Mouse (Mus musculus): ENCODE measurements around the gene Metap2. TPM values are rescaled to one million over a fixed set of nuclear protein-coding genes. Genes with fewer than 3 reads are reported as not detected.

Metap2 gene
- polyA plus RNA-seq (2016; fragmentation: Nextera tagmentation; extraction: Ambion mirVana) = 184 and 201 TPM in 2 replicates

GRCm38 (mm10) chr10:93897043-93897646, at the start of gene Metap2:
TSS of gene Metap2 (minus strand) at chr10:93897093.
- WGBS = 64% methylated on average over 7 of the region's 7 CpGs
- ATAC-seq (ENCODE audit: insufficient number of reproducible peaks, insufficient read depth, low FRiP score, low TSS enrichment) = no peak
- H3K9me3 ChIP-seq = no peaks in the 10 kb centered on the region

GRCm38 (mm10) chr10:93945843-93946499, 49.1 kb upstream of the Metap2 start:
- ATAC-seq (ENCODE audit: insufficient number of reproducible peaks, insufficient read depth, low FRiP score, low TSS enrichment) = no peak
- Histone ChIP-seq H3K4me1 (no peaks in the 10 kb centered on the region), H3K9me3 (no peaks in the 10 kb centered on the region), H3K27ac (no peak overlapping the region), H3K36me3 (no peaks in the 10 kb centered on the region), H3K4me2 (replicated peaks) (no peak overlapping the region), H3K27me3 (no peaks in the 10 kb centered on the region), H3K4me3 (no peak overlapping the region), H3K9ac (no peak overlapping the region)
- 58% methylated on average over 9 of the region's 9 CpGs for WGBS

More at GRCm38 (mm10) chr10:93897043-93897646, at the start of gene Metap2:
- H3K4me3 ChIP-seq = no peak within 1 kb of the TSS
- no peaks in the 10 kb centered on the region for H3K27me3 ChIP-seq
- no peak within 1 kb of the TSS for H3K27ac ChIP-seq
- H3K9ac ChIP-seq = no peak within 1 kb of the TSS
- no peak within 1 kb of the TSS for H3K4me2 ChIP-seq (replicated peaks)
- no peaks in the 10 kb centered on the region for H3K36me3 ChIP-seq
- no peaks in the 10 kb centered on the region for H3K4me1 ChIP-seq

- 45% methylated on average over 4 of the region's 4 CpGs for WGBS
These were observed 48.5 kb upstream of the Metap2 start for GRCm38 (mm10) chr10:93945364-93945763.

GRCm38 (mm10) chr10:93944241-93944640, 47.3 kb upstream of the Metap2 start:
- H3K4me2 ChIP-seq (replicated peaks) = no peak overlapping the region
- no peak overlapping the region for H3K9ac ChIP-seq
- no peak for ATAC-seq (ENCODE audit: insufficient number of reproducible peaks, insufficient read depth, low FRiP score, low TSS enrichment)
- H3K4me1 ChIP-seq = no peaks in the 10 kb centered on the region
- no peak overlapping the region for H3K4me3 ChIP-seq
- no peaks in the 10 kb centered on the region for H3K36me3 ChIP-seq
- no peak overlapping the region for H3K27ac ChIP-seq
- no peaks in the 10 kb centered on the region for H3K9me3 ChIP-seq
- no peaks in the 10 kb centered on the region for H3K27me3 ChIP-seq
- WGBS = 58% methylated on average over 5 of the region's 5 CpGs

More at GRCm38 (mm10) chr10:93945364-93945763, 48.5 kb upstream of the Metap2 start:
- Histone ChIP-seq H3K4me2 (replicated peaks) (no peak overlapping the region), H3K4me3 (no peak overlapping the region), H3K36me3 (no peaks in the 10 kb centered on the region), H3K27ac (no peak overlapping the region), H3K27me3 (no peaks in the 10 kb centered on the region), H3K4me1 (no peaks in the 10 kb centered on the region), H3K9ac (no peak overlapping the region), H3K9me3 (no peaks in the 10 kb centered on the region)
- no peak for ATAC-seq (ENCODE audit: insufficient number of reproducible peaks, insufficient read depth, low FRiP score, low TSS enrichment)

- ATAC-seq (ENCODE audit: insufficient number of reproducible peaks, insufficient read depth, low FRiP score, low TSS enrichment) = no peak
- H3K27me3 ChIP-seq = no peaks in the 10 kb centered on the region
- 82% methylated on average over 5 of the region's 5 CpGs for WGBS
- no peaks in the 10 kb centered on the region for H3K36me3 ChIP-seq
- no peak overlapping the region for H3K9ac ChIP-seq
- no peak overlapping the region for H3K4me3 ChIP-seq
- no peaks in the 10 kb centered on the region for H3K4me1 ChIP-seq
- no peak overlapping the region for H3K4me2 ChIP-seq (replicated peaks)
- no peak overlapping the region for H3K27ac ChIP-seq
- H3K9me3 ChIP-seq = no peaks in the 10 kb centered on the region
These were observed 43.4 kb upstream of the Metap2 start for GRCm38 (mm10) chr10:93940279-93940678.

- Histone ChIP-seq H3K4me1 (no peaks in the 10 kb centered on the region), H3K27me3 (no peaks in the 10 kb centered on the region), H3K27ac (no peak overlapping the region), H3K36me3 (no peaks in the 10 kb centered on the region), H3K9ac (no peak overlapping the region), H3K4me2 (replicated peaks) (no peak overlapping the region), H3K4me3 (no peak overlapping the region), H3K9me3 (no peaks in the 10 kb centered on the region)
- ATAC-seq (ENCODE audit: insufficient number of reproducible peaks, insufficient read depth, low FRiP score, low TSS enrichment) = no peak
- WGBS = 82% methylated on average over 8 of the region's 8 CpGs
These were observed 42.8 kb upstream of the Metap2 start for GRCm38 (mm10) chr10:93939676-93940075.

GRCm38 (mm10) chr10:93938844-93939271, 42.0 kb upstream of the Metap2 start:
- H3K27me3 ChIP-seq = no peaks in the 10 kb centered on the region
- H3K9ac ChIP-seq = no peak overlapping the region
- H3K27ac ChIP-seq = no peak overlapping the region
- no peak overlapping the region for H3K4me3 ChIP-seq
- no peak for ATAC-seq (ENCODE audit: insufficient number of reproducible peaks, insufficient read depth, low FRiP score, low TSS enrichment)
- no peak overlapping the region for H3K4me2 ChIP-seq (replicated peaks)
- no peaks in the 10 kb centered on the region for H3K9me3 ChIP-seq
- H3K36me3 ChIP-seq = no peaks in the 10 kb centered on the region
- no peaks in the 10 kb centered on the region for H3K4me1 ChIP-seq
- WGBS = 88% methylated on average over 20 of the region's 20 CpGs

- no peak overlapping the region for H3K9ac ChIP-seq
- WGBS = 64% methylated on average over 9 of the region's 9 CpGs
- no peaks in the 10 kb centered on the region for H3K9me3 ChIP-seq
- no peaks in the 10 kb centered on the region for H3K36me3 ChIP-seq
- no peak overlapping the region for H3K4me2 ChIP-seq (replicated peaks)
- 0 out of 2 replicates have a peak, but pooled peaks cover 4% of the 10 kb centered on the region for H3K4me1 ChIP-seq
- H3K4me3 ChIP-seq = no peak overlapping the region
- no peak overlapping the region for H3K27ac ChIP-seq
- ATAC-seq (ENCODE audit: insufficient number of reproducible peaks, insufficient read depth, low FRiP score, low TSS enrichment) = 0 out of 2 replicates have a peak, but pooled peaks have one; percentile 41
- no peaks in the 10 kb centered on the region for H3K27me3 ChIP-seq
These were observed 37.1 kb upstream of the Metap2 start for GRCm38 (mm10) chr10:93933980-93934379.

GRCm38 (mm10) chr10:93932861-93933260, 36.0 kb upstream of the Metap2 start:
- 45% methylated on average over 5 of the region's 5 CpGs for WGBS
- 0 out of 2 replicates have a peak, but pooled peaks cover 4% of the 10 kb centered on the region for H3K4me1 ChIP-seq
- no peak overlapping the region for H3K9ac ChIP-seq
- ATAC-seq (ENCODE audit: insufficient number of reproducible peaks, insufficient read depth, low FRiP score, low TSS enrichment) = no peak
- no peaks in the 10 kb centered on the region for H3K36me3 ChIP-seq
- no peaks in the 10 kb centered on the region for H3K9me3 ChIP-seq
- no peak overlapping the region for H3K4me3 ChIP-seq
- H3K4me2 ChIP-seq (replicated peaks) = no peak overlapping the region
- H3K27ac ChIP-seq = 0 out of 2 replicates have a peak overlapping the region, but pooled peaks have one; percentile 12
- H3K27me3 ChIP-seq = no peaks in the 10 kb centered on the region

- Histone ChIP-seq H3K9me3 (peaks cover 5% of the 10 kb centered on the region; the same call in 1 of the 2 replicates), H3K4me1 (0 out of 2 replicates have a peak, but pooled peaks cover 4% of the 10 kb centered on the region), H3K36me3 (no peaks in the 10 kb centered on the region), H3K4me3 (no peak overlapping the region), H3K27me3 (no peaks in the 10 kb centered on the region), H3K4me2 (replicated peaks) (no peak overlapping the region), H3K27ac (no peak overlapping the region), H3K9ac (no peak overlapping the region)
- 57% methylated on average over 5 of the region's 5 CpGs for WGBS
- no peak for ATAC-seq (ENCODE audit: insufficient number of reproducible peaks, insufficient read depth, low FRiP score, low TSS enrichment)
These were observed 35.1 kb upstream of the Metap2 start for GRCm38 (mm10) chr10:93932020-93932419.

GRCm38 (mm10) chr10:93931431-93931830, 34.5 kb upstream of the Metap2 start:
- WGBS = 62% methylated on average over 9 of the region's 9 CpGs
- peaks cover 5% of the 10 kb centered on the region; the same call in 1 of the 2 replicates for H3K9me3 ChIP-seq
- no peak overlapping the region for H3K4me3 ChIP-seq
- H3K9ac ChIP-seq = no peak overlapping the region
- H3K27ac ChIP-seq = no peak overlapping the region
- H3K36me3 ChIP-seq = no peaks in the 10 kb centered on the region
- no peaks in the 10 kb centered on the region for H3K27me3 ChIP-seq
- no peak overlapping the region for H3K4me2 ChIP-seq (replicated peaks)
- 0 out of 2 replicates have a peak, but pooled peaks cover 4% of the 10 kb centered on the region for H3K4me1 ChIP-seq
- no peak for ATAC-seq (ENCODE audit: insufficient number of reproducible peaks, insufficient read depth, low FRiP score, low TSS enrichment)
